Mouse (Mus musculus) erythroblast, embryonic 14.5 days (primary cell): ENCODE results near the gene Smim20. TPM values are rescaled to one million over a fixed set of nuclear protein-coding genes. Genes with fewer than 3 reads are reported as not detected.
A peak's percentile ranks its signal among the peaks of the same experiment; 100 is the strongest.

Experiments
- H3K27me3 ChIP-seq: 2 replicates; pipeline ENCODE4 v1.6.1; 2012; ENCODE audit warnings: inconsistent platforms; ENCODE audit not compliant: control insufficient read depth
- H3K36me3 ChIP-seq: 2 replicates; pipeline ENCODE4 v1.6.1; 2012; ENCODE audit warnings: mild to moderate bottlenecking, inconsistent platforms; ENCODE audit not compliant: control insufficient read depth
- H3K4me1 ChIP-seq: 2 replicates; pipeline ENCODE4 v1.6.1; 2012; ENCODE audit warnings: inconsistent platforms; ENCODE audit not compliant: control insufficient read depth
- H3K4me3 ChIP-seq: replicated peaks from 2 replicates; pipeline ENCODE3; 2012; ENCODE audit warnings: moderate library complexity, mild to moderate bottlenecking, inconsistent platforms
- H3K9me3 ChIP-seq: 2 replicates; pipeline ENCODE4 v1.6.1; 2012; ENCODE audit warnings: low read length, inconsistent platforms, mixed read lengths; ENCODE audit not compliant: control insufficient read depth
- GATA1 ChIP-seq: IDR thresholded peaks from 2 replicates; pipeline ENCODE4 v1.6.1; 2012; ENCODE audit warnings: low read length, inconsistent platforms, mixed read lengths
- TAL1 ChIP-seq: IDR thresholded peaks from 3 replicates; pipeline ENCODE4 v1.6.1; 2012; ENCODE audit warnings: low read length, inconsistent platforms, mixed read lengths
- polyA plus RNA-seq: library from polyadenylated mRNA; stranded (reverse); fragments of >175 nt; gene quantifications from 2 replicates; pipeline ENCODE4 v1.2.3, GENCODE M21; 2012

The Smim20 gene
- polyA plus RNA-seq, 1 experiment = 1.4 TPM

DNA sequence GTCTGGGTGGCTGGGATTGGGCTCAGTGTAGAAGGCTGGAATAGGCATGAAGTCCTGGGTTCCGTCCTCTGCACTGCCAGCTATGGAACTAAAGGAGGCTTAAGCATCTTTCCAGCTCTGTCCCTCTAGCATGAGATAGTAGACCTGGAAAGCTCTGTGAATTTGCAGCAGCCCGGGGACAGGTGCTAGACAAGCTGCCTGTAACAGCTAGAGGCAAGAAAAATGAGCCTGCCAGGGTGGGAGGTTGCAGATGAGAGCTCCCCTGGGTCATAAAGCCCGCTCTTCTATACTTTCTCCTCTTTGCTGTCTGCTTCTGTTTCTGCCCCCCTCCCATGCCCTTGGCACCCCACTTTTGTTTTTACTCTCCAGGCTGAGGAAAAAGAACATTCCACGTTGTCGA is 7.0 kb upstream of the Smim20 start:
- H3K36me3 ChIP-seq = no peaks in the 10 kb centered on the region
- H3K4me1 ChIP-seq = no peaks in the 10 kb centered on the region
- no peak overlapping the region for H3K4me3 ChIP-seq
- H3K9me3 ChIP-seq = no peaks in the 10 kb centered on the region
- TF ChIP-seq TAL1 (no peak), GATA1 (no peak)
- H3K27me3 ChIP-seq = peaks cover 38% of the 10 kb centered on the region

DNA sequence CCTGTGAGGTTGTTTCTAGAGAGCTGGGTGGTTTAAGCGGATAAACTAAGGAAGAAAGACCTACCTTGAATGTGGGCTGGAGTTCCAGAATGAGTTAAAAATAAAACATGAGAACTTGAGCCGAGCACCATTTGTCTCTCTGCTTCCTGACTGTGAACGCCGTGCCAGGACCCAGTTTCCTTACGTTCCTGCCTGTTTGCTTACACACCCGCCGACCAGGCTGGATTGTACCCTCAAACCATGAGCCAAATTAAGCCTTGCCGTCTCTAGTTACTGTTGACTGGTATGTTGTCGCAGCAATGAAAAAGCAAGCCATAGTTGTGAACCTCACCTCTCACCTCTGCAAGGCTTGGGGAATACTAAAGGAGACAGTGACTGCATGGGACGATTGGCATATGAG is 4.9 kb upstream of the Smim20 start:
- Histone ChIP-seq H3K9me3 (no peaks in the 10 kb centered on the region), H3K4me3 (no peak overlapping the region), H3K27me3 (peaks cover 30% of the 10 kb centered on the region), H3K36me3 (no peaks in the 10 kb centered on the region), H3K4me1 (peaks cover 5% of the 10 kb centered on the region)
- TF ChIP-seq GATA1 (no peak), TAL1 (no peak)

DNA sequence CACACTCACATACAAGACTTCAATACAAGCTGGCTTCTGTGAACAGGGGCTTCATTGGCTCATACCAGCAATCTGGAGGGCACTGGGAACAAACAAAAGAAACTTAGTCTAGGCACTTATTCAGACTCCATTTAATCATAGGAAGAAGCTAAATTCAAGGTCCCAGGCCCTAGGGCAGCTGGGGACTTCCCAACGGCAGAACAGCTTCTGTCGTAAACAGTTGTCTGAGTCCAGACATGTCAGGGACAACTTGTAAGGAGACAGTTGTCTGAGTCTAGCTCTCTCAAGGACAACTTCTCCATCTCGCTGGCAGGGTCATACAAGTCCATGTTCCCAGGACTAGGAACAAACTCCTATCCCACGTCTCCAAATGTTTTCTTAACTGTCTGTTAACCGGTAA is 2.8 kb upstream of the Smim20 start:
- TF ChIP-seq TAL1 = no peak
- no peak for TF ChIP-seq GATA1
- peaks cover 22% of the 10 kb centered on the region for H3K4me1 ChIP-seq
- no peaks in the 10 kb centered on the region for H3K9me3 ChIP-seq
- peaks cover 2% of the 10 kb centered on the region; the same call in 1 of the 2 replicates for H3K36me3 ChIP-seq
- no peak overlapping the region for H3K4me3 ChIP-seq
- H3K27me3 ChIP-seq = peaks cover 9% of the 10 kb centered on the region

DNA sequence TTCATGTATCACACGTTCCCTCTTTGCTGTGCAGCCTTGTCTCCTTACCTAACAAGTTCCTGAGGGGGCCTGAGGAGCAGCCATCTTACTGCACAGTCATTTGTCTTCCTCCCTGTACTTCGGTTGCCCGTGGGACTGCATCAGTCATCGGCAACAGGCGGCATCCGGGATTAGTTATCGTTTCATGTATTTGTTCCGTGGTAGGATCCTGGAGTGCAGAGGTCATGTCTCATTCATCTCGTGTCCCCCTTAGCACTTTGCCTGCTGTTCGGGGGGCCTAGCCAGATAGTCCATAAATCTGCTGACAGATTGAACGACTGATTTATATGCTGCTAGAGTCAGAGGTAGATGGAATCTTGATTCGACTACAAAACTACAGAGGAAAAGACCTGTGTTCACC is 1.1 kb upstream of the Smim20 start:
- H3K9me3 ChIP-seq = no peaks in the 10 kb centered on the region
- no peaks in the 10 kb centered on the region for H3K27me3 ChIP-seq
- no peak overlapping the region for H3K4me3 ChIP-seq
- peaks cover 4% of the 10 kb centered on the region for H3K36me3 ChIP-seq
- peaks cover 24% of the 10 kb centered on the region for H3K4me1 ChIP-seq
- TF ChIP-seq GATA1 (no peak), TAL1 (no peak)

DNA sequence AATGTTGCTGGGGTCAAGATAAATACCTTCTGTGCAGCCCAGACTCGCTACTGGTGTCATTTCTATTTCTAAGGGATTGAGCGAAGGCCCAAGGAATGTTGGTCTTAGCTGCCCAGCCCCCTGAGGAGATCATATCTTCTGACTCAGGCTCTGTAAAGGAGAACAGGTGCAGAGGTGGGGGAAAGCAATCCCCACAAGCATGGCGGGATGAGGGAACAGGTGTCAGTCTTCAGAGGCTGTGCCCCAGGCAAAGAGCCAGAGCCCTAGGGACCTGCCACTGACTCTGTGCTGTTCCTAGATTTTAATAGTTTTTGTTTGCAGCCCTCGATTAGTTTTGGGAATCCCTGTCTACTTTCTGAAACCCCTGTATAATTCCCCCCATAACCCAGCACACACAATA is 702 bp upstream of the Smim20 start:
- H3K4me3 ChIP-seq = no peak overlapping the region
- peaks cover 5% of the 10 kb centered on the region for H3K36me3 ChIP-seq
- no peaks in the 10 kb centered on the region for H3K9me3 ChIP-seq
- TF ChIP-seq GATA1 (no peak), TAL1 (no peak)
- H3K27me3 ChIP-seq = no peaks in the 10 kb centered on the region
- H3K4me1 ChIP-seq = peaks cover 28% of the 10 kb centered on the region

DNA sequence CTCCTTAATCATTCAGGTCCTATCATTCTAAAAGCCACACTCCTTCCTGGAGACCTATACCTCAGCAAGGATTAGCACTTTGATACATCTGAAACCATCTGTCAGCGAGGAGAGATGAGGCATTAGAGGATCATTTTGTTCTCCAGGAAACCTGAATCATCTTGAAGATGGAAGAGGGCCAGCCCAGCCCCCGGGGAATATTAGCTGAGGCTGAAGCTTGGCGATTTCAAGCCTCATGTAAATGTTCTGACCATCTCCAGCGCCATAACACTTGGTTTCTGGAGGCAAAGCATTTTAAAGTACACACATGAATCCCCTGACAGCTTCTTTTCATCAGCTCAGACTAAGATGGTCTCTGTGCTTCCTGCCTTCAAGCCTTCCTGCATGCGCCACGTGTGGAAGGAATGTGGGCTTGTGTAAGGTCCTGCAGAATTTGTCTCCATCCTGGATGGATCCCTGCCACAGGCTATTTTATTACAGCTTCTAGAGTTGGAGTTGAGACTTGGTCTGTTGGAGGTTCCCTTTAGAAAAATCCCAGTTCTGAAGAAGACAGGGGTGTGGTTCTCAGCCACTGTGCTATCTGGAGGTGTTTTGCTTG is 1.3 kb downstream of the Smim20 start:
- peaks cover 30% of the 10 kb centered on the region for H3K4me1 ChIP-seq
- H3K9me3 ChIP-seq = no peaks in the 10 kb centered on the region
- peaks cover 15% of the 10 kb centered on the region for H3K36me3 ChIP-seq
- no peak for TF ChIP-seq GATA1
- TF ChIP-seq TAL1 = no peak
- H3K4me3 ChIP-seq = peak overlapping the region; percentile 87
- no peaks in the 10 kb centered on the region for H3K27me3 ChIP-seq

DNA sequence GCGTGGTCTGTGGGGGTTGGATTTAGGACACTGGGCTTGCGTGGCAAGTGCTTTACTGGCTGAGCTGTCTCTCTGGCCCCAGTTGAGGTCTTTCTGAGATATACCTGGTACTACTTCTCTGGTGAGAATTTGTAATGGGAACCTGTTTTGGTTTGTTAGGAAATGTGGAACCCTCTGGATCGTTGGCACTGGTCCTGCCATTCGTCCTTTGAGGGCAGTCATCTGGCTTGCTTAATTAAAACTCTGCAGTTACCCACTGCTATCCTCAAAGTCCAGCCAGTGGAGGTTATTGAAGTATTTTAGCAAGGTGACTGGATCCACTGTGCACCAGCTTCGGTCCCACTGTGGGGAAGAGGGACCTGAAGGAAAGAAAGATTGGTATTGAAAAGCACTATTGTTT is 2.9 kb downstream of the Smim20 start:
- Histone ChIP-seq H3K27me3 (no peaks in the 10 kb centered on the region), H3K4me1 (peaks cover 30% of the 10 kb centered on the region), H3K36me3 (peaks cover 21% of the 10 kb centered on the region), H3K9me3 (no peaks in the 10 kb centered on the region), H3K4me3 (no peak overlapping the region)
- TF ChIP-seq TAL1 (no peak), GATA1 (no peak)

DNA sequence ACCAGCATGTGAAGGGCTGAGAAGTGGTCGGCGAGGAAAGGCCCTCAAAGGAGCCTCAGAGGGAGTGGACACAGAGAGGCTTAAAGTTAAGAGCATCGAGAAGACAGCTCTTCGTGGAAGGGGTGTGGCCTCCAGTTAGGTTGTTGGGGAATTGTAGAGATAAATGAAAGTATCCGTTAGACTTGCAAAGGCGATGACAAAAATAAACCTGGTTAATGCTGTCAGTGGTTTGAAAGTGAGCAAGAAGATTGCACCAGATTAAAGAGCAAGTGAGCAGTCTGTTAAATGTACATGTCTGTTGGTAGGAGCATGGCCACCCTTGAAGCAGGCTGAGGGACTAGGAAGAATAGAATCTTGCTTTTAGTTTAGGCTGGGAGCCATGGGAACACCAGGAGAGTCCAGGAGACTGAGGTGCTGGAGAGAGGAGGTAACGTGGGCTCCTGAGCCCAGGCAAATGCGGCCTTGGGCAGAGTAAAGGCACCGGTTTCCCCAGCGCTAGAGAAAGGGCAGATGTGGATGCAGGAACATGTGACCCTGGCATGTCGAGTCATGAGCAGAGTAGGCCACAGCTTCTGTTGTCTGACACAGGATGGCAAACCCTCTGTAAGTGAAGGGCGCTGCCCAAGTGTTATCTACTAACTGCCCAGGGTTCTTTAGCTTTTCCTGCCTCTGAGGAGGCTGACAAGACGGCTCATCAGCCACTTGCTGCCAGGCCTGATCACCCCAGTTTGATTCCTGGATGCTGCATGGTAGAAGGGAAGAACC is 4.2 kb downstream of the Smim20 start:
- TF ChIP-seq TAL1 = no peak
- TF ChIP-seq GATA1 = no peak
- Histone ChIP-seq H3K9me3 (no peaks in the 10 kb centered on the region), H3K36me3 (peaks cover 21% of the 10 kb centered on the region), H3K4me1 (peaks cover 30% of the 10 kb centered on the region), H3K27me3 (no peaks in the 10 kb centered on the region), H3K4me3 (no peak overlapping the region)

DNA sequence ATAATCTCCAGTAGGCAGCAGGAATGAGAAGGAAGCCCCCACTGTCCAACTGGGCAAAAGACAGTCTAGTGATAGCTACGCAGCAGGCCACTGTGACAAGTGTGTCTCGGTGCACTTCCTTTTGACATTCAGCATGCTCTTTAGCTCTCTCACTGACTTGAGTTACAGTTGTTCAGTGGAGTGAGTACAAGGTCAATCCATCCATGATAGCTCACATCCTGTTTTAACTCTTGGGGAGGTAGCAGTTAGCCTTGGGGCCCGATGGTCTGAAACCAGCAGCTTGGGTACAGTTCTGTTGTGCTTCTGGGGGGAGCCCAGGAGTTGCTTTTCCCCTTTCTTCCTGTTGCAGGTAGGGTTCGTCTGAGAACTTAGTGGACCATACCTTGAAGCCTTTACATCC is 5.7 kb downstream of the Smim20 start:
- TF ChIP-seq TAL1 = no peak
- no peak for TF ChIP-seq GATA1
- Histone ChIP-seq H3K9me3 (no peaks in the 10 kb centered on the region), H3K27me3 (no peaks in the 10 kb centered on the region), H3K4me1 (peaks cover 20% of the 10 kb centered on the region), H3K36me3 (peaks cover 27% of the 10 kb centered on the region), H3K4me3 (no peak overlapping the region)
